Mouse (Mus musculus) gastrocnemius, postnatal 14 days (tissue): ENCODE data around the gene Pla2g4a. TPM values are rescaled to one million over a fixed set of nuclear protein-coding genes. Genes with fewer than 3 reads are reported as not detected.
A peak's percentile ranks its signal among the peaks of the same experiment; 100 is the strongest.
"Not testable (repeated sequence)": the region's sequence is repeated elsewhere in the genome, so short reads cannot be mapped to it uniquely, and the experiment has no call there.

Experiments
- DNase-seq: peaks from one replicate; pipeline ENCODE4 v3.0.0; 2021; ENCODE audit warnings: mixed read lengths
- intact Hi-C: fragments of 180-260 bp; cut with DNase I; formaldehyde crosslinking; loops from one replicate; pipeline ENCODE4 v1.15.1; 2025; ENCODE audit warnings: low total_unique reads
- total RNA-seq, 2 experiments: library from RNA; stranded (reverse); gene quantifications; 2 replicates each; pipeline ENCODE4 v1.2.3; 2021

The Pla2g4a gene
- total RNA-seq, 2 experiments from 2014 or later: 2.8 to 3.8 TPM

- DNase-seq: no peak
- intact Hi-C loops: no loop called here
These were observed 20.8 kb downstream of the Pla2g4a start for GRCm38 (mm10) chr1:149940301-149940700.

- intact Hi-C loops: no loop called here
- no peak for DNase-seq
These were observed 21.6 kb downstream of the Pla2g4a start for GRCm38 (mm10) chr1:149939261-149940032.

- intact Hi-C loops: no loop called here
- DNase-seq: no peak
These were observed 23.3 kb downstream of the Pla2g4a start for GRCm38 (mm10) chr1:149937825-149938224.

DNA sequence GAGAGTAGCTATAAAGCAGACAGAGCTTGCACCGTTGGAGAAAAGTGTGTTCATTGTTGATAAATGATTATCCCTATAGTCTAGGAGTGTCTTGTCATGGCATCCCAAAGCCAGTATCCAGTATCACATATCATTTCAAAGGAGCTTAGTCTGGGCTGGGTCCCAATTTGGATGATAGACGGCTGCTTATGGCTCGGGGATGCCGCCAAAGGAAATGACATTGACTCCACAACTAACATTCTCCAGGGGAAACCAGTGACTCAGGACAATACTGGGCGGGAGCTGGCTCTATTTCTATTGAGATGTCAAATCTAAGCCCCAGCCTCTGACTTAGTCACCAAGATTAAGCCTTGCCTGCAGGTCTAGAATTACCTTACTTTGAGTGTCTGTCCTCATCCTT is 31.9 kb downstream of the Pla2g4a start:
- no peak for DNase-seq
- intact Hi-C loops: no loop called here

- DNase-seq, intact Hi-C loops: not testable (repeated sequence)
These were observed 37.4 kb downstream of the Pla2g4a start for GRCm38 (mm10) chr1:149923737-149924136.

DNA sequence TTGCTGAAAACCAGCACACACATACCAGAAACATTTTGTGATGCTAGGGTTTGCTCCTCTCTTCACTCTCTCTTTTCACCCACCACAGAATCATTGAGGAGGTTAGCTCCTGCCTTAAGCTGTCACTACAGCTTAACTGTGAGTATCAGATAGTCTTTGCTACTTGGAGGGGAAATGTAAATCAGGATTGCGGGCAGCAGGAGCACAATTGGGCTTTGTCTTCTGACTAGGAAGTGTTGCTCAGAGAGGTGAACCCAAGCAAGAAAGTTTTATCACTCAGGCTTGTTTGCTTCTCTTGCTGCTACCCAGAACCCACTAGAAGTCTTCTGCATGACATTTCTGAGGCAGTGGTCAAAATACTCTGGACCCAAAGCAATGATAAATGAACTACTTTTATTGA is 38.9 kb downstream of the Pla2g4a start:
- no peak for DNase-seq
- intact Hi-C loops: no loop called here

DNA sequence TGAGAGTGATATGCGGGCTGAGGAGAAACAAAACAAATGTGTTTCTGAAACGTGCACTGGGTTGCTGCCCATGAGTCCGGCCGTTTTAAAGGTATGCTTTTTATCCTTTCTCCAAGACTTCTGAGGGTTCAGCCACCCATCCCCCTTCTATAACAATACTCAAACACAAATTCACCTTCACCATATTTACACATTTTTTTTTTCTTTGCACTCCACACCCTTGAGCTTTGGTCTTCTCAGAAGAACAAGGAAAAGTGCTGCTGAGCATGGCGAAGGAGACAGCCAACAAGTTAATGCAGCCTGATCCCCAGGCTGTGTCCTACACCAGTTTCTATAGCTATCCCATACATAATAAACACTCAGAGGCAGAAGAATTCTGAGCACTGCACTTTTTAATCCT is 39.8 kb downstream of the Pla2g4a start:
- intact Hi-C loops: no loop called here
- DNase-seq: no peak

DNA sequence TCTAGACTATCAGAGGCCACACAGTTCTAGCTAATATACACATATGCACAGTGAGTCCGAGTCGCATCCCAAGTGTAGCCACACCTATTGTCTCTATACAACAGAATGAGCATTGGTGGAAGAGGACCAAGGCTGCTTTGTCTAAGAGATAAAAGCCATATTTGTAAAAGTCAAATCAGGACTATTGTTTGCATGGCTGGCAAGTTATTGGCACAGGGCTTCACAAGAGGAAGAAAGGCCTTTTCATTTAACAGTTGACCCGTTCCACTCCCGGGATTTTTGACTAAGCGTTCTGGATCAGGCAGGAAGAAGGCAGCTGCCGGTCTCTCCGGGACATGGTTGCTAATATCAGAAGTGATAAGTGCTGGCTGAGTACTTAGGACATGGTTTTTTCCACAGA is 41.8 kb downstream of the Pla2g4a start:
- DNase-seq: no peak
- intact Hi-C loops: no loop called here

GRCm38 (mm10) chr1:149912984-149913383 is 48.1 kb downstream of the Pla2g4a start:
- intact Hi-C loops: no loop called here
- DNase-seq: no peak

- intact Hi-C loops: no loop called here
- DNase-seq: no peak
These were observed 50.0 kb downstream of the Pla2g4a start for GRCm38 (mm10) chr1:149911050-149911449.

GRCm38 (mm10) chr1:149898001-149898625 is 63.0 kb downstream of the Pla2g4a start:
- peak; percentile 59 for DNase-seq
- intact Hi-C loops: no loop called here

DNA sequence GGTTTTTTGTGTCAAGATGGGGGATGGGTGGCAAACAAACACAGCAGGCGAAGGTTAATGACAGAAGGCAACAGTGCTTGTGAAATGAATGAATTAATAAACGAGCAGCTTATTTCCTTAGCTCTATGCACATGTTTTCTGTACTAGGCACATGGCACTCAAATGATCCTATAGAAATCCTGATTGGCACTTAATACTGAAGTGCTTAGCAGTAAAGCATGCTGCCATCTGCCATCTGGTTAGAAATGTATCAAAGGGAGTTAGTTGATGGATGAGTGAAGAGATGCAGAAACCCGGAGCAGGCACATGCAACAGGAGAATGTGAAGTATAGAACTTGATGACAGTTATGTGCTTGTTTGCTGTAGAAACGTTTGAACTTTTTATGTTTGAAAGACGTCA is 64.5 kb downstream of the Pla2g4a start:
- no peak for DNase-seq
- intact Hi-C loops: no loop called here

DNA sequence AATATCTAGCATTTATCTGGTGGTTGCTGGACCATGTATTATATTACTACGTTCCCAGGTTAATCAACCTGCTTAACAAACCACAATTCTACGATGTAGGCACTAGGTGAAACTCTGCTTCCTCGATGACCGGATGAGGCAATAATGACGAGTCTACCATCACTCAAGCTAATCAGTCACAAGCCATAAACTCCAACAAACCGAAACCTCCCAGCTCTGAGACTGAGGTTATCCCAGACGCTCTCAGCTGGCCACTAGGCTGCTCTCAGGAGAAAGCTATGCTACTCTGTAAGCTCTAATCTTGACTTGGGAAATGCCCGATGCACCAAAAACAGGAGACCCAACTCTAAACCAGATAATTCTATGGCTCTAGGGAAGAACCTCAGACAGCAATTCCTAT is 66.2 kb downstream of the Pla2g4a start:
- DNase-seq: no peak
- intact Hi-C loops: no loop called here

- intact Hi-C loops: no loop called here
These were observed 67.2 kb downstream of the Pla2g4a start for GRCm38 (mm10) chr1:149893903-149894302.

GRCm38 (mm10) chr1:149891057-149891456 is 70.0 kb downstream of the Pla2g4a start:
- intact Hi-C loops: no loop called here
- no peak for DNase-seq

More at GRCm38 (mm10) chr1:149893903-149894302, 67.2 kb downstream of the Pla2g4a start:
- DNase-seq: no peak

DNA sequence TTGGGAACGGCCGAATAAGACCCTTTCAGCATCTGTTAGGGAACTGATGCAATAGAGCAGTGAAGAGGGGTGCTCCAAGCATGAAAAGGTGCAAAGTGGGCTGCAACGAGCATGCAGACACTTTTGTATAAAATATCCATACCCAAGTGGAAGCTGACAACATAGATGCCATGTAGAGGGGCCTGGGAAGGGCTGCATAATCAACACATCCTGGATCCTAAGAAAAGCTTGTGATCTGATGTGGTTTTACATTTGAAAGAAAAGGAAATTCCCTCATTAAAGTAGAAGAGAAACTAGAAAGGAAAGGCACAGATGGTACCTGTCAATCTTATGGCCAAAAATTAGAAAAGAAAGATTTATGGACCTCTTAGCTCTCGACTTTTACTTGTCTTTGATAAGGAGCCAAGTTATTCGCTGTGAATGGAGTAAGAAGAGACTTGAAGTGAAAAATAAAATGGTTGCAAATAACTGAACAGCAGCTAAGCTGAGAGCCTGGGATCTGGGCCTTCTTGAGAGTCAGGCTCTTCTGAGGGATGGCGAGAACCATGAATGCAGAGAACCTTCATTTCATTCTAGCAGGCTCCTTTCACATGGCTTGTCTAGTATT is 78.6 kb downstream of the Pla2g4a start:
- DNase-seq: no peak
- intact Hi-C loops: no loop called here

GRCm38 (mm10) chr1:149878175-149878574 is 82.9 kb downstream of the Pla2g4a start:
- no peak for DNase-seq
- intact Hi-C loops: no loop called here

- DNase-seq: no peak
- intact Hi-C loops: no loop called here
These were observed 84.6 kb downstream of the Pla2g4a start for GRCm38 (mm10) chr1:149876502-149876901.

- no peak for DNase-seq
- intact Hi-C loops: no loop called here
These were observed 89.5 kb downstream of the Pla2g4a start for GRCm38 (mm10) chr1:149871625-149872024.

DNA sequence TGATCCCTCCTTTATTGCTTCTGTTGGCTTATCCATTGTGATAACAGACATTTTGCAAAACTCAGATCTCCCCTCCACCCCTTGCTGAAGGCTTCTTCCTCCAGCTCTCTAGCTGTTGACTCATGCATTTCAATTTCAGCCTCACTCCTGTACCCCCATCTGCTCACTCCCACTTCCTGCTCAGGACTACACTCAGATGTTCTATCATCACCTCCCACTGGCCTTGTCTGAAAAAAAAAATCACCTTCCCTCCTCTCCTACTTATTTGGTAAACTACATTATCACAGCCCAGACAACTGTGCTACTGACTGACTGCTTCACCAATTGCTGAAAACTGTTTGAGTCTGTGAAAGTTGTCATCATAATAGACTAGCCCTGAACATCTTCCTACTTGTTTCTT is 93.8 kb downstream of the Pla2g4a start:
- intact Hi-C loops: no loop called here
- DNase-seq: no peak

DNA sequence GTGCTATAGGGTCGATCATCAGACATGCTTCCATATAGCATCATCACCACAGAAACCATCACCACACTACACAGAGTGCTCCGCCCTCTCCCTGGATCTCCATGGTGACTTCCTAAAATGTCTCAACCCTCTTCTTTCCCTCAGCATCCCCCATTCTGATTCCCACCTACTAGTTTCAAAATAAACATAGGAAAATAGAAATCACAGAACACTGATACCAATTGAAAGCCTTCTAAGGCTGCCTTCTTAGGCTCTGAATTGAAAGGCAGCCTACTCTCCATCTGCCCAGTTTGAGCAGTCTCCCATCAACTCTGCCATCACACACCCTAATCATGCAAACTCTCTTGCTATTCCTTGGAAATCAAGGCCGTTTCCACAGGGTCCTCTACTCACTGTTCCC is 94.9 kb downstream of the Pla2g4a start:
- DNase-seq: no peak
- intact Hi-C loops: no loop called here
